Mouse (Mus musculus) megakaryocyte-erythroid progenitor cell, adult 5-6 weeks (primary cell): ENCODE results near the gene Ces2a. TPM values are rescaled to one million over a fixed set of nuclear protein-coding genes. Genes with fewer than 3 reads are reported as not detected.

Experiments used
- ATAC-seq: replicated peaks from 2 replicates; pipeline ENCODE4 v1.8.0; 2016; ENCODE audit warnings: mild to moderate bottlenecking, inconsistent platforms; ENCODE audit not compliant: severe bottlenecking, poor library complexity, low FRiP score, low TSS enrichment
- total RNA-seq, 2 experiments: library from RNA; stranded (forward) in 1 of 2; stranded (reverse) in 1 of 2; fragments of 200-1000, 215-1000 nt in 1 of 2; fragments of >200 nt in 1 of 2; fragmentation: Nextera tagmentation in 1 of 2; gene quantifications; 2 replicates each; pipeline ENCODE4 v1.2.3; 2014 to 2017

Ces2a gene
- total RNA-seq (2014; fragmentation: Nextera tagmentation) (not detected in 2 replicates), total RNA-seq (2017) (not detected in 2 replicates)

DNA sequence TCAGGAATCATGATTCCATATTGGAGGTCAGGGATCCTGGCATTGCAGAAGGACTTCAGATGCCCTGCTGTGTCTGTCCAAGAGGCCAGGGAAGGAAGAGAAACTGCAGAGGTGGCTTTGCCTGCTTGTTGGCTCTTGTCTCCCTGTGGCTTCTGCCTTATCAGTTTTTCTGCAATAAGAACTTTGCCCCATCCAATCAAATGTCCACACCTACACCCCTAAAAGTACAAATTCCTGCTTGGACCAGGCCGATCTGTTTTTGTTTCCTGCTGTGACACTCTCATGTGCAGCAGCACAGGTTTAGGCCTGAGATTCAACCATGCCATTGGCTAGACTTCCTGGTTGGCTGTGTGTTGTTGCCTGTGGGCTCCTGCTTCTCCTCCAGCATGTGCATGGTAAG lies at the start of gene Ces2a:
TSS of gene Ces2a (plus strand) at position 251 of the 400 bp plus-strand sequence.
- ATAC-seq: no peak

DNA sequence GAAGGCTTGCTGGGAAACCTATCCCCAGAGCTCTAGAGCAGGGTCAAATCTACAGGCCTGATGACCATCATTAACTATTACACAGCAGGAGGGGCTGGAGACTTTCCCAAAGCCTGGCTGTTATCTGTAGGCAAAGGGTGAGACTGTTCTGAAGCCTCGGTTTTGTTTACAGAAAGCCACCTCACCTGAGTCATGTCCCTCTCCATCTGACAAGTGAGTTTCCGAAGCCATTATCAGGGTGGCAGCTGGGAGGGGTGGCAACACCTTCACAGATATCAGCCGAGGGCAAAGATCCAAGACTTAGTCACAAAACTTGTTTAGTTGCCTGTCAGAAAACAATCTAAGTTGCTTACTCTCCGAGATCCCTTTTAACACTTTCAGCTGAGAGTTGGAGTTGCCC lies 45.4 kb upstream of the Ces2a start:
- ATAC-seq: no peak

- no peak for ATAC-seq
These were observed 35.2 kb upstream of the Ces2a start for GRCm38 (mm10) chr8:104698556-104698955.

GRCm38 (mm10) chr8:104701900-104702299 lies 31.9 kb upstream of the Ces2a start:
- ATAC-seq: no peak

DNA sequence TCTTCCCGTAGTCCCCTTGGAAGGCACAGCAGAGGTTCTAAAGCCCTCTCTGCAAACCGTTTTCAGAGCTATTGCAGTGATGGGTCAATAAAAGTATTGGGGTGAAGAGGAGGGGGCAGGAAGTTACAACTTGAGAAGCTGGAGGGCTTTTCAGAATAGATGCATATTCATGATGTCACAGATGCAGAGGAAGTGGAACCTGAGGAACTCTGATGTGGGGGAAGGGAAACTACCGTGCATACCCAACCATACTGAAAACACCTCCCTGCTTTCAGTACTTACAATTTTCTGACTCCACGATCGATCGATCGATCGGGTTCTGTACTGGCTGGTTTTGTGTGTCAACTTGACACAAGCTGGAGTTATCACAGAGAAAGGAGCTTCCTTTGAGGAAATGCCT lies 12.6 kb upstream of the Ces2a start:
- no peak for ATAC-seq

DNA sequence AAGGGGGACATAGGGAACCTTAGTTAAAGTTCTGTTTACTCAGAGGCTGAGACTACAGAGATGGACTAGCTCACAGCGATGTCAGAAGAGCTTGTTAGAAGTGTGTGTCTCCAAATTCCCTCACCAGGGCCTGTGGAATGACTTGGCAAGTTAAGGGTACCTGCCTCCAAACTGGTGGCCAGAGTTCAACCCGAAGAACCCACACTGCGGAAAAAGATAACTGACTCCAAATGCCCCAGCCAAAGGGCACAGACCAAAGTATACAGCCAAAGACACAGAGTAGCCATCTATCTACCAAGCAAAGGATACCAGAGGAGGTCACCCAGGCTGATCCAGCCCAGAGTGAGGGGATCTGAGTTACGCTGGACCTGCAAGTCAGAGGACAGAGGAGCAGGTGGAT lies 2.4 kb upstream of the Ces2a start:
- ATAC-seq: no peak

DNA sequence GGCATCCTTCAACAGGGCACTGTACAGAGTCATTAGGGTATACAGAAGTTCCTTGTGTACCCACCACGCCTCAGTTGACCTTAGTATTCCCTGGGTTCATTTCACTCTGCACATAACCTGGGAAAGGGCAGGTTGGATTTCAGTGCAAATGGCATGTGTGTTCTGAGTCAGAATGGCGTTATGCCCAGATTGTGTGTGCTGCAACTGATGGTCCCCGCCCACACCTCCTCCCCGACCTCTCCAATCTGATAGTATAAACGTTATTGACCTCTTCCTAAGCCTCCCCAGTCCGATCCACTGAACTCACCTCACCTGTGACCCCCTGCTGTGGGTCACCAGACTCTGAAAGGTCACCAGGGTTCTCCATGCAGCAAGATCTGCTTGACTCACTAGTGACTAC lies 1.8 kb upstream of the Ces2a start:
- ATAC-seq: no peak

DNA sequence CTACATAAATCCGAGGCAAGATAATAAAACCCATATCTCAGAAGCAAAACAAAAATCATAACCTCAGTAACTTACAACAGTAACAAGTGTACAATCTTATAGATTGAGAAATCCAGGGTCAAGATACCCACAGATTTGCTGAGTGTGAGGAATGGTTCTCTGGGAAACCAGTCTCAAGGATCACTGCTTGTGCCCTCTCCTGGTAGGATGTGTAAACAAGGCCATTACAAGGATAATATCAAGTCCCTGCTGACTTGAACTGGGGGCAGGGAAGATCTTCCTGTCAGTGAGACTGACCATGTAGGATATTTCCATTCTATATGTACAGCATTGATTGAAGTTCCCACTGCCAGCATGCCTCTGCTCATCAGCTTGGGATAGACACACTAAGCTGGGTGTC lies 8.2 kb downstream of the Ces2a start:
- no peak for ATAC-seq

DNA sequence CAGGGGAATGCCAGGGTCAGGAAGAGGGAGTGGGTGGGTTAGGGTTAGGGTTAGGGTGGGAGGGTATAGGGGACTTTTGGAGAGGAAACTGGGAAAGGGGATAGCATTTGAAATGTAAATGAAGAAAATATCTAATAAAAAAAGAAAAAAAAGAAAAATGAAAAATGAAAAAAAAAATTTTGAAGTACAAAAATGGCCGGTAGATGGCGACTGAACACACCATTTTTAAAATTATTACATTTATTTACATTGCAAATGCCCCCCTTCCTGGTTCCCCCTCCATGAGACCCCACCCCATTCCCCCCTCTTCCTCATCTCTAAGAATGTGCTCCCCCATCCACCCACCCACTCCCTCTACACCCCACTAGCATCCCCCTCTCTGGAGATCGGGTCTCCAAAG lies 9.6 kb downstream of the Ces2a start:
- ATAC-seq: no peak

- ATAC-seq: no peak
These were observed 19.0 kb downstream of the Ces2a start for GRCm38 (mm10) chr8:104752818-104753217.

- ATAC-seq: no peak
These were observed 23.8 kb downstream of the Ces2a start for GRCm38 (mm10) chr8:104757621-104758020.

- no peak for ATAC-seq
These were observed 24.4 kb downstream of the Ces2a start for GRCm38 (mm10) chr8:104758209-104758608.

- no peak for ATAC-seq
These were observed 27.3 kb downstream of the Ces2a start for GRCm38 (mm10) chr8:104761126-104761525.

- no peak for ATAC-seq
These were observed 32.7 kb downstream of the Ces2a start for GRCm38 (mm10) chr8:104766485-104766884.

DNA sequence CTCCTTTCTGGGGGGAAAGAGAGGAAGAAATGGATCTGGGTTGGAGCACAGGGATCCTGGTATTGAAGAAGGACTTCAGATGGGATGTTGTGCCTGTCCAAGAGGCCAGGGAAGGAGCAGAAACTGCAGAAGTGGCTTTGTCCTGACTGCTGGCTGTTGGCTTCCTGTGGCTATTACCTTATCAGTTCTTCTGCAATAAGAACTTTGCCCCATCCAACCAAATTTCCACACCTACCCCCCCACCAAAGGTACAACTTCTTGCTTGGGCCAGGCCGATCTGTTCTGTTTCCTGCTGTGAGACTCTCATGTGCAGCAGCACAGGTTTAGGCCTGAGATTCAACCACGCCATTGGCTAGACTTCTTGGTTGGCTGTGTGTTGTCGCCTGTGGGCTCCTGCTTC lies 36.6 kb downstream of the Ces2a start:
- no peak for ATAC-seq

DNA sequence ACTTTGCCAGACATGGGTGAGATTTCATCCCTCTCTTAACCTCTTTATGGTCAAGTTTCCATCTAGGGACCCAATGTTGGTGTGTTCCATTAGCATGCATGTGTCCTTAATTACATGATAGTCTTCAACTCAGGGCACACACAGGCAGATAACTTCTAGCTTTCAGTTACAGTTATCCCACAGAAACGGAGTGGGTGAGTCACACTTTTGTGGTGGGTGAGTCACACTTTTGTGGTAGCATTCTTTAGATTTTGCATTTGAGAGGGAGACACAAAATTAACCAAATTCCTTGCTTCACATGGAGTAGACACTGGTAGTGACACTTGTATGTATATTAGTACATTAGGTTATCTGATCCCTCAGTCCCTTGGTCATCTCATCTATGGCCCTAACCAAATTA lies 53.2 kb downstream of the Ces2a start:
- no peak for ATAC-seq

GRCm38 (mm10) chr8:104788929-104789328 lies 55.1 kb downstream of the Ces2a start:
- no peak for ATAC-seq

DNA sequence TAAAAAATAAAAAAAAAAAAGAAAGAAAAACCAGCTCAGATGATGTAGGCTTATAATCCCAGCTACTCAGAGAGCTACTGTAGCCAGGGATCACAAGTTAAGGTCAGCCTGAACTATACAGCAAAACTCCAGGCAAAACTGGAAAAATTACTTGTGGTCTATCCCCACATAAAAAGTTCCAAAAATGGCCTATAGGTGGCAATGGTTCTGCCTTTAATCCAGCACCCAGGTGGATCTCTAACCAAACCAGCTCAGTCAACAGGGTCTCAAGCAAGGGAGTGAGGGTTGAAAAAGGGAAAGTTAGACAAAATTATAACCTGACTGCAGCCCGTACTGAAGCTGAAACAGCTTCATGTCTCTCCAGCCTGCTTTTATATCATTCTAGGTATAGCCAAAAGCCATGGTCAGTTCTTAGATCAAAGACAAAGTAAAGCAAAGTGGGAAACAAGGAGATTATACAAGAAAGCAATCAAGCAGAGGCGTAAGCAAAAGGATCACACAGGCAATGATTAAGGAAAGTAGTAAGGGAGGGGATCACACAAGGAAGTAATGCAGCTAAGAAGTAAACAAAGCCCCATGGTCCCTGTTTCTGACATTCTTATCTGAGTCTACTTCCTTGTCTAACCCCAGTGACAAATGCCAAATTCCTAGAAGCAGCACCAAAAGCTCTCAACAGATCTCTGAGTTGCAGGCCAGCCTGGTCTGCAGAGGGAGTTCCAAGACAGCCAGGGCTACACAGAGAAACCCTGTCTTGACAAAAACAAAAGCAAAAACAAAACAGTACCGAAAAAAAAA lies 56.3 kb downstream of the Ces2a start:
- ATAC-seq: peak; percentile 73
